Mouse (Mus musculus) left cerebral cortex, adult 2 months (tissue): ENCODE data around the gene Rasgef1b. TPM values are rescaled to one million over a fixed set of nuclear protein-coding genes. Genes with fewer than 3 reads are reported as not detected.

Experiments used
- DNase-seq, 2 experiments: peaks; one replicate each; pipeline ENCODE4 v3.0.0; 2021 to 2022; ENCODE audit warnings: low spot score in 2 of 2, mixed read lengths in 1 of 2; ENCODE audit errors: extremely low spot score in 1 of 2
- H3K27ac ChIP-seq: fragments of 200-600 bp; 2 replicates; pipeline ENCODE4 v1.8.1; 2022
- H3K4me3 ChIP-seq: fragments of 200-600 bp; 2 replicates; pipeline ENCODE4 v1.8.1; 2022
- CTCF ChIP-seq: fragments of 200-600 bp; IDR thresholded peaks from 2 replicates; pipeline ENCODE4 v1.8.1; 2022; ENCODE audit warnings: antibody characterized with exemption, mild to moderate bottlenecking, moderate library complexity
- intact Hi-C: fragments of 180-260 bp; cut with DNase I; formaldehyde crosslinking; loops from one replicate; pipeline ENCODE4 v1.15.1; 2025
- total RNA-seq, 2 experiments: library from RNA; stranded (reverse); gene quantifications; 2 replicates each; pipeline ENCODE4 v1.2.3; 2021

Rasgef1b gene
- total RNA-seq, 2 experiments from 2014 or later: 65.7 to 88.8 TPM

GRCm38 (mm10) chr5:99497856-99498255, 231.0 kb downstream of the Rasgef1b start:
- Histone ChIP-seq H3K27ac (no peak overlapping the region), H3K4me3 (no peak overlapping the region)
- intact Hi-C loops: loop anchor here (5.0 kb wide), 1 partner anchor 246 kb away; no protein-coding TSS in a partner anchor
- no peak for TF ChIP-seq CTCF
- no peak for DNase-seq

GRCm38 (mm10) chr5:99496931-99497782, 231.7 kb downstream of the Rasgef1b start:
- no peak overlapping the region for H3K27ac ChIP-seq
- intact Hi-C loops: loop anchor here (5.0 kb wide), 1 partner anchor 245 kb away; no protein-coding TSS in a partner anchor
- no peak overlapping the region for H3K4me3 ChIP-seq
- DNase-seq: no peak
- no peak for TF ChIP-seq CTCF

GRCm38 (mm10) chr5:99496157-99496453, 232.8 kb downstream of the Rasgef1b start:
- DNase-seq: no peak
- Histone ChIP-seq H3K4me3 (no peak overlapping the region), H3K27ac (no peak overlapping the region)
- no peak for TF ChIP-seq CTCF
- intact Hi-C loops: loop anchor here (5.0 kb wide), 1 partner anchor 244 kb away; no protein-coding TSS in a partner anchor

GRCm38 (mm10) chr5:99495354-99496156, 233.3 kb downstream of the Rasgef1b start:
- Histone ChIP-seq H3K27ac (no peak overlapping the region), H3K4me3 (no peak overlapping the region)
- TF ChIP-seq CTCF: no peak
- intact Hi-C loops: loop anchor here (5.0 kb wide), 1 partner anchor 243 kb away; no protein-coding TSS in a partner anchor
- DNase-seq: no peak

GRCm38 (mm10) chr5:99493861-99494260, 235.0 kb downstream of the Rasgef1b start:
- TF ChIP-seq CTCF: no peak
- Histone ChIP-seq H3K27ac (no peak overlapping the region), H3K4me3 (no peak overlapping the region)
- intact Hi-C loops: no loop called here
- no peak for DNase-seq

GRCm38 (mm10) chr5:99493017-99493416, 235.8 kb downstream of the Rasgef1b start:
- no peak for DNase-seq
- Histone ChIP-seq H3K4me3 (no peak overlapping the region), H3K27ac (no peak overlapping the region)
- TF ChIP-seq CTCF: no peak
- intact Hi-C loops: no loop called here

- DNase-seq: no peak
- H3K4me3 ChIP-seq: no peak overlapping the region
- no peak overlapping the region for H3K27ac ChIP-seq
- intact Hi-C loops: no loop called here
- no peak for TF ChIP-seq CTCF
Observed at GRCm38 (mm10) chr5:99488479-99489158, 240.2 kb downstream of the Rasgef1b start.

GRCm38 (mm10) chr5:99487009-99487858, 241.6 kb downstream of the Rasgef1b start:
- no peak for DNase-seq
- Histone ChIP-seq H3K4me3 (no peak overlapping the region), H3K27ac (no peak overlapping the region)
- intact Hi-C loops: no loop called here
- TF ChIP-seq CTCF: no peak

- DNase-seq: no peak
- TF ChIP-seq CTCF: no peak
- intact Hi-C loops: no loop called here
- H3K4me3 ChIP-seq: no peak overlapping the region
- no peak overlapping the region for H3K27ac ChIP-seq
Observed at GRCm38 (mm10) chr5:99483162-99483561, 245.7 kb downstream of the Rasgef1b start.

- Histone ChIP-seq H3K27ac (no peak overlapping the region), H3K4me3 (no peak overlapping the region)
- no peak for TF ChIP-seq CTCF
- intact Hi-C loops: no loop called here
- no peak for DNase-seq
Observed at GRCm38 (mm10) chr5:99482524-99482923, 246.3 kb downstream of the Rasgef1b start.

- no peak for TF ChIP-seq CTCF
- H3K27ac ChIP-seq: no peak overlapping the region
- intact Hi-C loops: no loop called here
- H3K4me3 ChIP-seq: no peak overlapping the region
- DNase-seq: no peak
Observed at GRCm38 (mm10) chr5:99482016-99482415, 246.8 kb downstream of the Rasgef1b start.
